Mouse (Mus musculus): ENCODE data around the gene Igsf9. TPM values are rescaled to one million over a fixed set of nuclear protein-coding genes. Genes with fewer than 3 reads are reported as not detected.

The Igsf9 gene
- polyA plus RNA-seq, 2 experiments: 0.60 to 2.1 TPM

- no peaks in the 10 kb centered on the region for H3K27me3 ChIP-seq (ENCODE audit: control insufficient read depth, insufficient read depth, low read length)
- ATAC-seq (ENCODE audit: insufficient read depth): no peak
- 61% methylated on average over 5 of the region's 5 CpGs for WGBS (ENCODE audit: insufficient replicate concordance)
- no peak for DNase-seq (ENCODE audit: low read depth in 3 of 3, low spot score in 3 of 3)
- no peak for TF ChIP-seq CTCF (IDR thresholded peaks at IDR 0.05; ENCODE audit: low read depth)
- TF ChIP-seq EP300 (IDR thresholded peaks at IDR 0.05; ENCODE audit: low read depth): no peak
- H3K36me3 ChIP-seq (replicated peaks; ENCODE audit: control insufficient read depth, insufficient read depth, low read depth): peaks cover 3% of the 10 kb centered on the region
- peaks cover 0 to 33% of the 10 kb centered on the region in 2 experiments; a peak in 2 of 4 replicates for H3K4me1 ChIP-seq (replicated peaks; ENCODE audit: control insufficient read depth in 2 of 2, insufficient read depth in 2 of 2, low read length in 1 of 2)
- no peak overlapping the region for H3K27ac ChIP-seq
- H3K9ac ChIP-seq (replicated peaks): no peak overlapping the region
- H3K4me3 ChIP-seq (ENCODE audit: insufficient read depth in 1 of 2, low read depth in 2 of 2, low read length in 2 of 2): no peak overlapping the region
- no peak overlapping the region for H3K4me2 ChIP-seq (ENCODE audit: low read depth)
- no peaks in the 10 kb centered on the region for H3K9me3 ChIP-seq (ENCODE audit: control insufficient read depth, low read length)
Observed at GRCm38 (mm10) chr1:172509235-172509634, 27.6 kb downstream of the Igsf9 start.

- H3K4me2 ChIP-seq (ENCODE audit: low read depth): 0 out of 2 replicates have a peak overlapping the region, but pooled peaks have one; percentile 18
Observed at GRCm38 (mm10) chr1:172509983-172510382, 28.4 kb downstream of the Igsf9 start.

DNA sequence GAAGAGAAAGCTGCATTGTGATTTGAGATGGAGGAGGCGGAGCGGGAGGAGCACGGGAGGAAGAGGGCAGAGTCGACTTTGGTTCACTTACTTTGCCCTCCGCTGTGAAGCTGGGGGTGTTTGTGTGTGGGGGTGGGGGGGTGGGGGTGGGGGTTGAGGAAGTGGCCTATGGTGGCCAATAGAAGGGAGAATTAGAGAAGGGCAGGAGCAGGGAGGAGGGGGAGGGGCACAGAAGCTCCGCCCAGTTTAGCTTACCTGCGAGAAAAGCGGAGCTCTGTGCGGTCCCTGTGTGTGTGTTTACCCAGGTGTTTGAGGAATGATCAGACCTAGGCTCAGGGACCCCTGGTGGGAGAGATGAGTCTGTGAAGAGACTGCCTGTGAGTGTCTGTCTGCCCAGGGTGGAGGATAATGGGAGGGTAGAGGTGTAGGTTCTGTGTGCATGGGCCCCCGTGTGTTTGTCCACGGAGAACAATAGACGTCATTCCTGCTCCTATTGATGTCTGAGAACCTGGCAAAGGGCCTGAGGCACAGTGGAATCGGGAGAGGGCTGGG is 28.9 kb downstream of the Igsf9 start:
- DNase-seq (ENCODE audit: low read depth in 3 of 3, low spot score in 3 of 3) (no peak), ATAC-seq (ENCODE audit: insufficient read depth) (peak; percentile 12; the same call in 1 of the 2 replicates)
- Histone ChIP-seq H3K27me3 (ENCODE audit: control insufficient read depth, insufficient read depth, low read length) (no peaks in the 10 kb centered on the region), H3K9me3 (ENCODE audit: control insufficient read depth, low read length) (no peaks in the 10 kb centered on the region), H3K4me2 (ENCODE audit: low read depth) (peak overlapping the region; percentile 22; the same call in 1 of the 2 replicates), H3K9ac (replicated peaks) (no peak overlapping the region), H3K27ac (no peak overlapping the region), H3K4me1 (replicated peaks; ENCODE audit: control insufficient read depth in 2 of 2, insufficient read depth in 2 of 2, low read length in 1 of 2) (peaks cover 0 to 41% of the 10 kb centered on the region in 2 experiments; a peak in 2 of 4 replicates), H3K4me3 (ENCODE audit: insufficient read depth in 1 of 2, low read depth in 2 of 2, low read length in 2 of 2) (no peak overlapping the region), H3K36me3 (replicated peaks; ENCODE audit: control insufficient read depth, insufficient read depth, low read depth) (peaks cover 3% of the 10 kb centered on the region)
- TF ChIP-seq EP300 (IDR thresholded peaks at IDR 0.05; ENCODE audit: low read depth) (no peak), CTCF (IDR thresholded peaks at IDR 0.05; ENCODE audit: low read depth) (no peak)
- 40% methylated on average over 13 of the region's 13 CpGs for WGBS (ENCODE audit: insufficient replicate concordance)

More at GRCm38 (mm10) chr1:172509983-172510382, 28.4 kb downstream of the Igsf9 start:
- 41% methylated on average over 8 of the region's 8 CpGs for WGBS (ENCODE audit: insufficient replicate concordance)
- H3K27me3 ChIP-seq (ENCODE audit: control insufficient read depth, insufficient read depth, low read length): no peaks in the 10 kb centered on the region
- no peaks in the 10 kb centered on the region for H3K9me3 ChIP-seq (ENCODE audit: control insufficient read depth, low read length)
- peaks cover 0 to 37% of the 10 kb centered on the region in 2 experiments; a peak in 2 of 4 replicates for H3K4me1 ChIP-seq (replicated peaks; ENCODE audit: control insufficient read depth in 2 of 2, insufficient read depth in 2 of 2, low read length in 1 of 2)
- H3K27ac ChIP-seq: no peak overlapping the region
- no peak for TF ChIP-seq EP300 (IDR thresholded peaks at IDR 0.05; ENCODE audit: low read depth)
- no peak for TF ChIP-seq CTCF (IDR thresholded peaks at IDR 0.05; ENCODE audit: low read depth)
- no peak for ATAC-seq (ENCODE audit: insufficient read depth)
- H3K4me3 ChIP-seq (ENCODE audit: insufficient read depth in 1 of 2, low read depth in 2 of 2, low read length in 2 of 2): no peak overlapping the region
- DNase-seq (ENCODE audit: low read depth in 3 of 3, low spot score in 3 of 3): no peak
- H3K36me3 ChIP-seq (replicated peaks; ENCODE audit: control insufficient read depth, insufficient read depth, low read depth): peaks cover 3% of the 10 kb centered on the region
- no peak overlapping the region for H3K9ac ChIP-seq (replicated peaks)

DNA sequence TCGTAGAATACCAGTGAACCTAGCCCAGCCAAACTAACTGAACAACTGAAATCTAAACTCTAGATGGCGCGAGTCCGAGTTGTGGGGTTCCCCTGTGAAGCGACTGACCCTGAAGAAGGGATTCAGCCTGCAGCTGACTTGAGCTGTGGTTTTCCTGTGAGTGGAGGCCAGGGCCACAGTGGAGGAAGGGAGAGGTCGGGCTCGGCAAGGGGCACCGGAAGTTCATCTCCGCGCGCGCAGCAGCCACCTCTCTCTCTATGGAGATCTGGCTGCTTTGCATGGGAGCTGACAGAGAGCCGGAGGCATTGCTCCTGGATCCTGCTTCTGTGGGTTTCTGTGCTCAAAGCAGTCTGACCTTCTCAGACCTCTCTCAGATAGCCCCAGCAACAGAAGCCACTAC is 31.4 kb downstream of the Igsf9 start:
- Histone ChIP-seq H3K4me1 (replicated peaks; ENCODE audit: control insufficient read depth in 2 of 2, insufficient read depth in 2 of 2, low read length in 1 of 2) (peaks cover 0 to 38% of the 10 kb centered on the region in 2 experiments; a peak in 2 of 4 replicates), H3K27me3 (ENCODE audit: control insufficient read depth, insufficient read depth, low read length) (no peaks in the 10 kb centered on the region), H3K36me3 (replicated peaks; ENCODE audit: control insufficient read depth, insufficient read depth, low read depth) (no peaks in the 10 kb centered on the region), H3K27ac (peak overlapping the region; percentile 16; the same call in 1 of the 2 replicates), H3K4me2 (ENCODE audit: low read depth) (peak overlapping the region; percentile 43), H3K9me3 (ENCODE audit: control insufficient read depth, low read length) (no peaks in the 10 kb centered on the region), H3K4me3 (ENCODE audit: insufficient read depth in 1 of 2, low read depth in 2 of 2, low read length in 2 of 2) (peak overlapping the region in 1 of 2 experiments; percentile 25; a peak in 2 of 4 replicates), H3K9ac (replicated peaks) (no peak overlapping the region)
- TF ChIP-seq CTCF (IDR thresholded peaks at IDR 0.05; ENCODE audit: low read depth) (peak; percentile 22; the same call in 1 of the 2 replicates), EP300 (IDR thresholded peaks at IDR 0.05; ENCODE audit: low read depth) (no peak)
- WGBS (ENCODE audit: insufficient replicate concordance): 4% methylated on average over 13 of the region's 13 CpGs
- DNase-seq (ENCODE audit: low read depth in 3 of 3, low spot score in 3 of 3) (no peak), ATAC-seq (ENCODE audit: insufficient read depth) (peak; percentile 40)

DNA sequence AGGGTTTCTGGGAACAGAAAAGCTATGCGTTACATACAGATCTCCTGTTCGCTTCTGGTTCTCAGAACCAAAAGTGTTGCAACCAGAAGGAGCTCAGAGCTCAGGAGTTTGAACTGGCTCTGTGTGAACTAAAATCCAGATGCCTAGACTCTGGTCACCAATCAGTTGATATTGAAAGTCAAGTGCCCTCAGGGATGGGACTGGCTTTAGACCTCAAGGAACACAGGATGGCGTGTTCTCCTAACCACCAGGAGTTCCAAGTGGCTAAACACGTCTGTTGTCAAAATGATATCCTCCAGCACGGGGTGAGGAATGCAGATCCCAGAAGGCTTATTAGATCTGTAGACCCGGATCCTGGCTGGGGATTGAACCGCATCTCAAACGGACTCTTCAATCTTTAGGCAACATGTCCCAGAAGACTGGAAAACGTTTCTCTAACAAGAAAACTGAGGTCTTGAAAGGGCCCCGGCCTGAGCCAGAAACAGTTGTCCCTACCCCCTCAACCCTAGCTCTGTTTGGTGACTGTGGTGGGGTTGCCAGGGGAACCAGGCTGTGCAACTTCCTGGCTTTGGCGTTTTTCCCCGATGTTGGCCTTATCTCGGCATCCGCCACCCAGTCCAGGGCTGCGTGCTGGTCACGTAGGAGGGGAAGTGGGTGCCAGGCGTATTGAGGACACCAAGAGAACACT is 32.1 kb downstream of the Igsf9 start:
- 7% methylated on average over 17 of the region's 17 CpGs for WGBS (ENCODE audit: insufficient replicate concordance)
- Histone ChIP-seq H3K36me3 (replicated peaks; ENCODE audit: control insufficient read depth, insufficient read depth, low read depth) (no peaks in the 10 kb centered on the region), H3K4me3 (ENCODE audit: insufficient read depth in 1 of 2, low read depth in 2 of 2, low read length in 2 of 2) (no peak overlapping the region), H3K9me3 (ENCODE audit: control insufficient read depth, low read length) (no peaks in the 10 kb centered on the region), H3K9ac (replicated peaks) (no peak overlapping the region; the same call in 1 of the 2 replicates), H3K4me2 (ENCODE audit: low read depth) (peak overlapping the region; percentile 43), H3K4me1 (replicated peaks; ENCODE audit: control insufficient read depth in 2 of 2, insufficient read depth in 2 of 2, low read length in 1 of 2) (peaks cover 0 to 35% of the 10 kb centered on the region in 2 experiments; a peak in 2 of 4 replicates), H3K27me3 (ENCODE audit: control insufficient read depth, insufficient read depth, low read length) (no peaks in the 10 kb centered on the region), H3K27ac (peak overlapping the region; percentile 16)
- ATAC-seq (ENCODE audit: insufficient read depth) (peak; percentile 67), DNase-seq (ENCODE audit: low read depth in 3 of 3, low spot score in 3 of 3) (peak in 1 of 3 experiments; percentile 41)
- TF ChIP-seq EP300 (IDR thresholded peaks at IDR 0.05; ENCODE audit: low read depth): no peak
- no peak for TF ChIP-seq CTCF (IDR thresholded peaks at IDR 0.05; ENCODE audit: low read depth)
